Mouse (Mus musculus): ENCODE measurements around the gene Eml4. TPM values are rescaled to one million over a fixed set of nuclear protein-coding genes. Genes with fewer than 3 reads are reported as not detected.

The Eml4 gene
- total and polyA plus RNA-seq, 2 experiments from 2014 or later = 20.1 to 56.1 TPM

DNA sequence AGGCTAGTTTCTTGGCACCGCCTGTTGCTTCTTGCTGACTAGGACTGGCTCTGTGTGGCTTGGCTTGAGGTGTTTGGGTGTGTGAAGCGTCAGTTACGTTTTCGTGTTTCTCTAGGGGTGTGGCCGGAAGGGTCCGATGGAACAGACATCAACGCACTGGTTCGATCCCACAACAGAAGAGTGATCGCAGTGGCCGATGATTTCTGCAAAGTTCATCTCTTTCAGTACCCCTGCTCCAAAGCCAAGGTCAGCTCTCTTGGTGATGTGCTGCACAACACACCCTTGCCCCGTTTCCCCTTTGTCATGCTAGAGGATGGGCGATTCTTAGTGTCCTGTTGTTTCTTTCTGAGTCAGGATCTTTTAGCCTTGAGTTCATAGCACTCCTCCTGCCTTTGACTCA is 126.4 kb downstream of the Eml4 start:
- 96% methylated on average over 12 of the region's 12 CpGs for WGBS
- H3K9ac ChIP-seq (replicated peaks; ENCODE audit: low read length, poor library complexity, severe bottlenecking) = no peak overlapping the region

DNA sequence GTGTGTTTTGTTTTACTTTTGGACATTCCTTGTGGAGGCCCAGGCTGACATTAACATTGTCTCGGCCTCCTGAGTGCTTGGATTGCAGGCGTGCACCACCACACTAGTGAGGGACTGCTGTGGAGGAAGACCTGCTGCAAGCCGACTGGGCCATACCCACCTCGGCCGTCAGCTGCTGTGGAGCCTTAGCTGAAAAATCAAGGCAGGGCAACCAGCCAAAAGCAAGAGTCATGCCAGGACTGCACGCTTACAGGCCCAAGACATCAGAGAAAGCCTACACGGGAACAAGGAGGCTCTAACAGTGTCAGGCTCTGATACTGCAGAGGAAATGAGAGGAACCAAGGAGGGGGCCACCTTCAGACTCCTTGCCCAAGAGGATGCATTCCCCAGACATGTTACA is 130.8 kb downstream of the Eml4 start:
- WGBS = 86% methylated on average over 7 of the region's 7 CpGs
- no peak for DNase-seq (ENCODE audit: low spot score)
- no peak overlapping the region for H3K27ac ChIP-seq (ENCODE audit: low read depth, low read length)
- peaks cover 26% of the 10 kb centered on the region for H3K36me3 ChIP-seq (ENCODE audit: insufficient read depth, low read length)
- ATAC-seq (ENCODE audit: low FRiP score) = no peak
- no peaks in the 10 kb centered on the region for H3K4me1 ChIP-seq (ENCODE audit: insufficient read depth, low read length)
- H3K4me2 ChIP-seq (ENCODE audit: low read depth, low read length, poor library complexity, severe bottlenecking) = no peak overlapping the region
- H3K27me3 ChIP-seq (ENCODE audit: insufficient read depth, low read length) = no peaks in the 10 kb centered on the region
- H3K9me3 ChIP-seq (ENCODE audit: low read length) = no peaks in the 10 kb centered on the region
- no peak overlapping the region for H3K9ac ChIP-seq (replicated peaks; ENCODE audit: low read length, poor library complexity, severe bottlenecking)
- H3K4me3 ChIP-seq (ENCODE audit: low read depth, low read length) = no peak overlapping the region
- no peak for TF ChIP-seq CTCF (IDR thresholded peaks at IDR 0.05)

More for the DNA sequence above, 126.4 kb downstream of the Eml4 start:
- Histone ChIP-seq H3K27ac (ENCODE audit: low read depth, low read length) (no peak overlapping the region), H3K4me2 (ENCODE audit: low read depth, low read length, poor library complexity, severe bottlenecking) (no peak overlapping the region), H3K9me3 (ENCODE audit: low read length) (no peaks in the 10 kb centered on the region), H3K27me3 (ENCODE audit: insufficient read depth, low read length) (no peaks in the 10 kb centered on the region), H3K36me3 (ENCODE audit: insufficient read depth, low read length) (peaks cover 45% of the 10 kb centered on the region), H3K4me3 (ENCODE audit: low read depth, low read length) (no peak overlapping the region), H3K4me1 (ENCODE audit: insufficient read depth, low read length) (no peaks in the 10 kb centered on the region)
- TF ChIP-seq CTCF (IDR thresholded peaks at IDR 0.05) = no peak
- no peak for DNase-seq (ENCODE audit: low spot score)
- ATAC-seq (ENCODE audit: low FRiP score) = no peak

DNA sequence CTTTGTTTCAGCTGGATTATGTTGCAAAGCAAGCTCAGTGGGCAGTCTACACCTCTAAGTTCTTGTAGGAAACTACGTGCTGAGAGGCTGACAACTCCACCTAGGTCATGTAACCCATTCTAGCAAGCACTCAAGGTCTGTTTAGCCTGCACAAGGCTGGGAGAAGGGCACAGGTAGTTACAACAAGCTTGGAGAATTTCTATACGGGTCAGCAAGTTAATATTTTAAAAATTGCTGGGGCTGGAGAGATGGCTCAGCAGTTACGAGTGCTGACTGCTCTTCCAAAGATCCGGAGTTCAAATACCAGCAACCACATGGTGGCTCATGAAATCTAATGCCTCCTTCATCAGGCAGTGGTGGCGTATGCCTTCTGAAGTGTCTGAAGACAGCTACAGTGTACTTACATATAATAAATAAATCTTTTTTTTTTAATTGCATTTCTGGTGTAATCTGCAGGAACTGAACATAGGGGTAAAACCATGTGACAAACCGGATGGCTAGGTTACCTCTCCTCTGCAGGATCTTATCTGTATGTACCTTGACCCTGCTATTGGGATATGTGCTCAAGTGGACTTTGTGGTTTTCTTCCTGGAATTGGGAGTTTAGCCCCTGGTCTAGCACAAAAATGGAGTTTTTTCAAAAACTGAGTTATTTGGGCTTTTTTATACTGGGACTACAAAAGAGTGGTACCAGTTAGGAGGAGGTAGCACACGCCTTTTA is 132.2 kb downstream of the Eml4 start:
- no peak for ATAC-seq (ENCODE audit: low FRiP score)

DNA sequence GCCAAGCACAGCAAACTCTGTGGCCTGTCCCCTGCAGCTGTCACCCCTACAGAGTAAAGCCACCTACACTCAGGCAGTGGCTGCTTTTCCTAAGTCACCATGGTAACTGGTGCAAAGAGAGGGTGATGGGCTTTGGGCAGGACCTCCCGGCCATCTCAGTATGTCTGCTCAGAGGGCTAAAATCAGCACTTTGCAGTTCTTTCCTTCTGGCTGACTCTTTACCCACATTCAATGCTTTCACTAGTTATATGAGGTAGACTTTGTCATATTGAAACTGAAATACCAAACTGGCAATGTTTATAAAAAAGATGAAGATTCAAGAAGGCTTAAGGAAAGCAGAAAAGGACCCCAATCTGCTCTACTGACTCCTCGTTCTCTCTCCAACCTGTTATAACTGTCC is 133.1 kb downstream of the Eml4 start:
- no peak for TF ChIP-seq CTCF (IDR thresholded peaks at IDR 0.05)

More for the DNA sequence above, 132.2 kb downstream of the Eml4 start:
- Histone ChIP-seq H3K27me3 (ENCODE audit: insufficient read depth, low read length) (no peaks in the 10 kb centered on the region), H3K9me3 (ENCODE audit: low read length) (no peaks in the 10 kb centered on the region), H3K9ac (replicated peaks; ENCODE audit: low read length, poor library complexity, severe bottlenecking) (no peak overlapping the region), H3K4me2 (ENCODE audit: low read depth, low read length, poor library complexity, severe bottlenecking) (no peak overlapping the region), H3K4me3 (ENCODE audit: low read depth, low read length) (no peak overlapping the region), H3K4me1 (ENCODE audit: insufficient read depth, low read length) (no peaks in the 10 kb centered on the region), H3K36me3 (ENCODE audit: insufficient read depth, low read length) (peaks cover 14% of the 10 kb centered on the region), H3K27ac (ENCODE audit: low read depth, low read length) (no peak overlapping the region)
- WGBS = 97% methylated on average over 7 of the region's 7 CpGs
- no peak for TF ChIP-seq CTCF (IDR thresholded peaks at IDR 0.05)
- no peak for DNase-seq (ENCODE audit: low spot score)

DNA sequence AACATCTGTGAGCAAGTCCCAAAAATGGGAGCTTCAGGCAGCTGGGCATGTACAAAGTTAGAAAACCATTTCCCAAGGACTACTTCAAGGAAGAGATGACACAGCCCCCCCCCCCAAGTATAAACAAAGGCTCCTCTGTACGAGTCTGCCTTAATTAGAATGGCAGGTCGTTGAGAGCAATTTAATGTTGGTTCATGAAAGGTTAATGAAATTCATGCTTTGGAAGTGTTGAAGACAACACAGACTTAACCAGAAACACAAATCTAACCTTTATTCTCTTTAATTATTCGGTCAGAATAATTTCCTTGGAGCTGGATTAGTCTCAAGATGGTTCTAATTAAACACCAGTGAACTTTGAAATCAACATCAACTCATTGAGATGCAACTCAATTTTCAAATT is 137.0 kb downstream of the Eml4 start:
- Histone ChIP-seq H3K9me3 (ENCODE audit: low read length) (no peaks in the 10 kb centered on the region), H3K4me3 (ENCODE audit: low read depth, low read length) (no peak overlapping the region), H3K4me2 (ENCODE audit: low read depth, low read length, poor library complexity, severe bottlenecking) (no peak overlapping the region), H3K27me3 (ENCODE audit: insufficient read depth, low read length) (no peaks in the 10 kb centered on the region), H3K36me3 (ENCODE audit: insufficient read depth, low read length) (no peaks in the 10 kb centered on the region), H3K4me1 (ENCODE audit: insufficient read depth, low read length) (no peaks in the 10 kb centered on the region), H3K9ac (replicated peaks; ENCODE audit: low read length, poor library complexity, severe bottlenecking) (no peak overlapping the region), H3K27ac (ENCODE audit: low read depth, low read length) (no peak overlapping the region)
- 66% methylated on average over 3 of the region's 3 CpGs for WGBS
- ATAC-seq (ENCODE audit: low FRiP score) (no peak), DNase-seq (ENCODE audit: low spot score) (no peak)
- TF ChIP-seq CTCF (IDR thresholded peaks at IDR 0.05) = no peak

More for the DNA sequence above, 133.1 kb downstream of the Eml4 start:
- DNase-seq (ENCODE audit: low spot score) = no peak
- ATAC-seq (ENCODE audit: low FRiP score) = no peak
- no peak overlapping the region for H3K4me2 ChIP-seq (ENCODE audit: low read depth, low read length, poor library complexity, severe bottlenecking)
- H3K27me3 ChIP-seq (ENCODE audit: insufficient read depth, low read length) = no peaks in the 10 kb centered on the region
- H3K36me3 ChIP-seq (ENCODE audit: insufficient read depth, low read length) = peaks cover 11% of the 10 kb centered on the region; the same call in 1 of the 2 replicates
- 69% methylated on average over 2 of the region's 2 CpGs for WGBS
- no peak overlapping the region for H3K4me3 ChIP-seq (ENCODE audit: low read depth, low read length)
- no peaks in the 10 kb centered on the region for H3K4me1 ChIP-seq (ENCODE audit: insufficient read depth, low read length)
- H3K9ac ChIP-seq (replicated peaks; ENCODE audit: low read length, poor library complexity, severe bottlenecking) = no peak overlapping the region
- no peaks in the 10 kb centered on the region for H3K9me3 ChIP-seq (ENCODE audit: low read length)
- no peak overlapping the region for H3K27ac ChIP-seq (ENCODE audit: low read depth, low read length)

DNA sequence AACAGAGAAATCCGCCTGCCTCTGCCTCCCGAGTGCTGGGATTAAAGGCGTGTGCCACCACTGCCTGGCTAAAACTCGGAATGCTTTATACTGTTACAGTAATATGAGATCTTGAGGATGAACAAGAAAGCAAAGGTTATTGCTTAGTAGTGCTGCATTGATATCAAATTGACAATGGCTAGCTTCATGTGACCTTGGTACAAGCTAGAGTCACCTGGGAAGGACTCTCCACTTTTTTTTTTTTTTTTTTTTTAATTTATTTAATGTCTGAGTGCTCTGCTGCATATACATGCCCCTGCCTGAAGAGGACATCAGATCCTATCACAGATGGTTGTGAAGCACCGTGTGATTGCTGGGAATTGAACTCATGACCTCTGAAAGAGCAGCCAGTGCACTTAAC is 148.2 kb downstream of the Eml4 start:
- Histone ChIP-seq H3K4me3 (ENCODE audit: low read depth, low read length) (no peak overlapping the region), H3K4me1 (ENCODE audit: insufficient read depth, low read length) (no peaks in the 10 kb centered on the region), H3K27me3 (ENCODE audit: insufficient read depth, low read length) (no peaks in the 10 kb centered on the region), H3K27ac (ENCODE audit: low read depth, low read length) (no peak overlapping the region), H3K4me2 (ENCODE audit: low read depth, low read length, poor library complexity, severe bottlenecking) (no peak overlapping the region), H3K9me3 (ENCODE audit: low read length) (peaks cover 5% of the 10 kb centered on the region; the same call in 1 of the 2 replicates), H3K9ac (replicated peaks; ENCODE audit: low read length, poor library complexity, severe bottlenecking) (no peak overlapping the region), H3K36me3 (ENCODE audit: insufficient read depth, low read length) (peaks cover 16% of the 10 kb centered on the region)
- DNase-seq (ENCODE audit: low spot score) (no peak), ATAC-seq (ENCODE audit: low FRiP score) (no peak)
- no peak for TF ChIP-seq CTCF (IDR thresholded peaks at IDR 0.05)
- 97% methylated on average over 5 of the region's 5 CpGs for WGBS
